Mouse (Mus musculus) hindbrain, postnatal 0 days (tissue): Measurements from ENCODE around the gene Eps15. TPM values are rescaled to one million over a fixed set of nuclear protein-coding genes. Genes with fewer than 3 reads are reported as not detected.
A peak's percentile ranks its signal among the peaks of the same experiment; 100 is the strongest.

ENCODE experiments used
- ATAC-seq: fragments of 200-750 bp; cut with Nextera tagmentation; 2 replicates; pipeline ENCODE4 v1.8.0; 2017; ENCODE audit warnings: mild to moderate bottlenecking, moderate TSS enrichment, moderate library complexity
- DNase-seq: peaks from one replicate; pipeline ENCODE4 v3.0.0-alpha.2; 2015; ENCODE audit warnings: low spot score
- H3K27ac ChIP-seq: fragments of 300-500 bp; sonication (generic); 2 replicates; pipeline ENCODE4 v1.5.1; 2014; ENCODE audit warnings: mild to moderate bottlenecking
- H3K27me3 ChIP-seq: fragments of 300-500 bp; sonication (generic); 2 replicates; pipeline ENCODE4 v1.6.1; 2014; ENCODE audit warnings: low read length, mixed read lengths; ENCODE audit not compliant: insufficient read depth
- H3K36me3 ChIP-seq: fragments of 300-500 bp; sonication (generic); 2 replicates; pipeline ENCODE4 v1.6.1; 2014; ENCODE audit warnings: low read length, mixed read lengths; ENCODE audit not compliant: insufficient read depth
- H3K4me1 ChIP-seq: fragments of 300-500 bp; sonication (generic); 2 replicates; pipeline ENCODE4 v1.6.1; 2014; ENCODE audit warnings: antibody characterized with exemption, low read length, mixed read lengths; ENCODE audit not compliant: insufficient read depth
- H3K4me2 ChIP-seq: fragments of 300-500 bp; sonication (generic); 2 replicates; pipeline ENCODE4 v1.6.1; 2014; ENCODE audit warnings: low read depth, mild to moderate bottlenecking, low read length, moderate library complexity, mixed read lengths
- H3K4me3 ChIP-seq: fragments of 300-500 bp; sonication (generic); 2 replicates; pipeline ENCODE4 v1.5.1; 2014; ENCODE audit warnings: low read length
- H3K9ac ChIP-seq: fragments of 300-500 bp; sonication (generic); replicated peaks from 2 replicates; pipeline ENCODE4 v1.6.1; 2014; ENCODE audit warnings: mild to moderate bottlenecking, low read length, moderate library complexity, mixed read lengths
- H3K9me3 ChIP-seq: fragments of 300-500 bp; sonication (generic); 2 replicates; pipeline ENCODE4 v1.6.1; 2016; ENCODE audit warnings: low read length, mixed read lengths
- CTCF ChIP-seq: IDR thresholded peaks from 2 replicates; pipeline ENCODE4 v1.5.1; 2016; ENCODE audit warnings: antibody characterized with exemption, control low read depth, low read depth
- WGBS: fragments of 180-500 bp; shearing (Covaris S2); extraction: QIAGEN DNeasy Blood & Tissue Kit; methylation state at CpG from one replicate; pipeline ENCODE4 v1.1.7; 2014; 5-methylcytosine and 5-hydroxymethylcytosine counted together
- polyA plus RNA-seq: library from polyadenylated mRNA; unstranded; fragments of >200 nt; fragmentation: Nextera tagmentation; extraction: Ambion mirVana; gene quantifications from 2 replicates; pipeline ENCODE4 v1.2.1, GENCODE M21; 2015
- total RNA-seq: library from RNA; depleted of rRNA; stranded (reverse); fragments of >200 nt; gene quantifications from 2 replicates; pipeline ENCODE4 v1.2.3, GENCODE M21; 2014

The Eps15 gene
- total and polyA plus RNA-seq, 2 experiments from 2014 or later, result 57.4 to 73.0 TPM

GRCm38 (mm10) chr4:109267452-109267851 is 12.6 kb upstream of the Eps15 start:
- 86% methylated on average over 3 of the region's 3 CpGs for WGBS
- no peaks in the 10 kb centered on the region for H3K36me3 ChIP-seq

GRCm38 (mm10) chr4:109268903-109269302 is 11.2 kb upstream of the Eps15 start:
- no peak for TF ChIP-seq CTCF
- ATAC-seq, result no peak

More at GRCm38 (mm10) chr4:109267452-109267851, 12.6 kb upstream of the Eps15 start:
- Histone ChIP-seq H3K4me2 (no peak overlapping the region), H3K4me1 (no peaks in the 10 kb centered on the region), H3K27me3 (no peaks in the 10 kb centered on the region), H3K4me3 (no peak overlapping the region), H3K9me3 (no peaks in the 10 kb centered on the region), H3K9ac (no peak overlapping the region), H3K27ac (no peak overlapping the region)
- DNase-seq, result no peak
- no peak for TF ChIP-seq CTCF
- ATAC-seq, result no peak

DNA sequence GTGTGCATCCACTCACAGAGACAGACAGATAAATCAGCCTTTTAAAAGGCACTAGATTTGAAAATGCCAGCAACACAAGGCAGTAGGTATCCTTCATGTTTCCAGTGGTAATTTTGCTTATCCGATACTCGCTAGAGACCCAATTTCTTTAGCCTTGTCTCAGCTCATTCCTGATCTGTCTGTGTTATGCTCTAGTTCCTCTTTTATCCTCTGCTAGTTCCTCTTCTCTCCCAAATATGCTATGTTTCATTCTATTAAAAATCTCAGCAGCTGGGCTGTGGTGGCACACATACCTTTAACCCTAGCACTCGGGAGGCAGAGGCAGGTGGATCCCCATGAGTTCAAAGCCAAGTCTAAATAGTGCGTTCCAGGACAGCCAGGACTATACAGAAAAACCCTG is 8.3 kb upstream of the Eps15 start:
- TF ChIP-seq CTCF, result no peak
- DNase-seq (no peak), ATAC-seq (no peak)
- H3K27ac ChIP-seq, result no peak overlapping the region
- H3K9ac ChIP-seq, result no peak overlapping the region
- H3K9me3 ChIP-seq, result no peaks in the 10 kb centered on the region
- no peak overlapping the region for H3K4me2 ChIP-seq
- no peaks in the 10 kb centered on the region for H3K27me3 ChIP-seq
- H3K36me3 ChIP-seq, result no peaks in the 10 kb centered on the region
- H3K4me1 ChIP-seq, result no peaks in the 10 kb centered on the region
- 92% methylated on average over 4 of the region's 4 CpGs for WGBS
- H3K4me3 ChIP-seq, result no peak overlapping the region

More at GRCm38 (mm10) chr4:109268903-109269302, 11.2 kb upstream of the Eps15 start:
- 85% methylated on average over 3 of the region's 3 CpGs for WGBS
- Histone ChIP-seq H3K27me3 (no peaks in the 10 kb centered on the region), H3K4me3 (no peak overlapping the region), H3K9ac (no peak overlapping the region), H3K4me1 (no peaks in the 10 kb centered on the region), H3K4me2 (no peak overlapping the region), H3K27ac (no peak overlapping the region), H3K9me3 (no peaks in the 10 kb centered on the region), H3K36me3 (no peaks in the 10 kb centered on the region)
- no peak for DNase-seq

DNA sequence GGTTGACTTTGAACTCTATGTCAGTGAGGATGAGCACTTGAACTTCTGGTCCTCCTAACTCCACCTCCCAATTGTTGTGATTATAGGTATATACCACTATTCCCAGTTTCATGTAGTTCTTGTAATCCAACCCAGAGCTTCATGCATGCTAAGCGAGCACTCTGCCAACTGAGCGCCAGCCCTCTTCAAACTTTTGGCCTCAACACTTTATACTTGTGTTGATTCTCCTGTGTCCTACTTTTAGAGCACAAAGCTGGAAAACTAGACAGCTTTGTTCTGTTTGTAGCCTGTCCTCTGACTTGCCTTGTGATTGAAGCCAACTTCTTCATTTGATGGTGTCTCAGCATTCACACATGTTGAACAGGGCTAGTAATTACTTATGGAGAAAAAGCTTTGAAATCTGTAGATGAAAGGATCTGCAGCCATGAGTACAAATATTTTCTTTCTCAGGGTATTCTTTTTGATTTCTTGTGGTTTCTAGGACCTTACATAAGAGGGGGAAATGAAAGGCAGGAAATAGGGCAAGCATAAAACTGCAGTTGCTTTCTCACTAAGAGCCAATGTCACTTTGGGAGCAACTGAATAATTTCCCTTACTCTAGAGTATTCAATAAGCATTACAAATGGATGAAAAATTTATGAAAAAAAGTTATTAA is 6.4 kb upstream of the Eps15 start:
- H3K4me3 ChIP-seq, result no peak overlapping the region
- no peak overlapping the region for H3K27ac ChIP-seq
- no peaks in the 10 kb centered on the region for H3K27me3 ChIP-seq
- no peaks in the 10 kb centered on the region for H3K4me1 ChIP-seq
- no peaks in the 10 kb centered on the region for H3K36me3 ChIP-seq
- no peak for TF ChIP-seq CTCF
- H3K4me2 ChIP-seq, result no peak overlapping the region
- 78% methylated on average over 2 of the region's 2 CpGs for whole genome bisulfite sequencing
- H3K9me3 ChIP-seq, result no peaks in the 10 kb centered on the region
- peak; percentile 26 for DNase-seq
- no peak for ATAC-seq
- no peak overlapping the region for H3K9ac ChIP-seq

- peak; percentile 88 for ATAC-seq
- peak overlapping the region; percentile 69 for H3K27ac ChIP-seq
- peak; percentile 49 for DNase-seq
- 1% methylated on average over 58 of the region's 85 CpGs for WGBS
- no peaks in the 10 kb centered on the region for H3K9me3 ChIP-seq
- no peaks in the 10 kb centered on the region for H3K36me3 ChIP-seq
- H3K4me1 ChIP-seq, result no peaks in the 10 kb centered on the region
- no peak for TF ChIP-seq CTCF
- no peaks in the 10 kb centered on the region for H3K27me3 ChIP-seq
- peak overlapping the region; percentile 57 for H3K4me2 ChIP-seq
- H3K4me3 ChIP-seq, result peak overlapping the region; percentile 87
- H3K9ac ChIP-seq, result peak overlapping the region; percentile 70
These were observed 542 bp downstream of the Eps15 start for GRCm38 (mm10) chr4:109280459-109281160.

GRCm38 (mm10) chr4:109281161-109281560 is 1.1 kb downstream of the Eps15 start:
- Histone ChIP-seq H3K9ac (peak overlapping the region; percentile 70; the same call in 1 of the 2 replicates), H3K4me3 (peak overlapping the region; percentile 87), H3K4me2 (peak overlapping the region; percentile 57), H3K36me3 (no peaks in the 10 kb centered on the region), H3K9me3 (no peaks in the 10 kb centered on the region), H3K27ac (no peak overlapping the region), H3K27me3 (no peaks in the 10 kb centered on the region), H3K4me1 (no peaks in the 10 kb centered on the region)
- WGBS, result 4% methylated on average over 4 of the region's 4 CpGs
- ATAC-seq (0 out of 2 replicates have a peak, but pooled peaks have one; percentile 7), DNase-seq (no peak)
- TF ChIP-seq CTCF, result no peak

DNA sequence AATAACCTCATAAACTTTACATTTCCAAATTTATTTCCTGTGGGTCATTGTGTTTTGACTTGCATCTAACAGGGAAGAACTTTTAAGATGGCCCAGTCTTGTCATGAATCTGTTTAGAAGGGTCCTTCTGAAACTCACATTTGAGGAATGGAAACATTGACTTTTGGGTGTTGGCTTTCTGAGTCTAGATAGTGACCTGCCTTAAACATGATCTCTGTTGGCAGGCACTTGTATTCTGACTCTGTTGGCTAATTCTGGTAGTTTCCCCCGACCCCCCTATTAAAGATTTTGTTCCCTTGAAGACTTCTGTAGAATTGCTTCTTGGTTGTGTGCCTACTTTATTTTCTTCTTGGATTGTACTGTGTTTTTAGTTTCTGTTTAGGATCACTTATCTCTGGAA is 1.9 kb downstream of the Eps15 start:
- WGBS, result 57% methylated on average over 1 of the region's 1 CpGs
- no peaks in the 10 kb centered on the region for H3K27me3 ChIP-seq
- H3K4me1 ChIP-seq, result no peaks in the 10 kb centered on the region
- no peak for DNase-seq
- peak overlapping the region; percentile 87 for H3K4me3 ChIP-seq
- H3K9me3 ChIP-seq, result no peaks in the 10 kb centered on the region
- ATAC-seq, result no peak
- no peaks in the 10 kb centered on the region for H3K36me3 ChIP-seq
- no peak overlapping the region for H3K27ac ChIP-seq
- TF ChIP-seq CTCF, result no peak
- H3K9ac ChIP-seq, result no peak overlapping the region
- peak overlapping the region; percentile 57 for H3K4me2 ChIP-seq
